Mouse (Mus musculus): Measurements from ENCODE around the gene Dnmbp.
A peak's percentile ranks its signal among the peaks of the same experiment; 100 is the strongest.
"Not testable (repeated sequence)": the region's sequence is repeated elsewhere in the genome, so short reads cannot be mapped to it uniquely, and the experiment has no call there.

The Dnmbp gene

DNA sequence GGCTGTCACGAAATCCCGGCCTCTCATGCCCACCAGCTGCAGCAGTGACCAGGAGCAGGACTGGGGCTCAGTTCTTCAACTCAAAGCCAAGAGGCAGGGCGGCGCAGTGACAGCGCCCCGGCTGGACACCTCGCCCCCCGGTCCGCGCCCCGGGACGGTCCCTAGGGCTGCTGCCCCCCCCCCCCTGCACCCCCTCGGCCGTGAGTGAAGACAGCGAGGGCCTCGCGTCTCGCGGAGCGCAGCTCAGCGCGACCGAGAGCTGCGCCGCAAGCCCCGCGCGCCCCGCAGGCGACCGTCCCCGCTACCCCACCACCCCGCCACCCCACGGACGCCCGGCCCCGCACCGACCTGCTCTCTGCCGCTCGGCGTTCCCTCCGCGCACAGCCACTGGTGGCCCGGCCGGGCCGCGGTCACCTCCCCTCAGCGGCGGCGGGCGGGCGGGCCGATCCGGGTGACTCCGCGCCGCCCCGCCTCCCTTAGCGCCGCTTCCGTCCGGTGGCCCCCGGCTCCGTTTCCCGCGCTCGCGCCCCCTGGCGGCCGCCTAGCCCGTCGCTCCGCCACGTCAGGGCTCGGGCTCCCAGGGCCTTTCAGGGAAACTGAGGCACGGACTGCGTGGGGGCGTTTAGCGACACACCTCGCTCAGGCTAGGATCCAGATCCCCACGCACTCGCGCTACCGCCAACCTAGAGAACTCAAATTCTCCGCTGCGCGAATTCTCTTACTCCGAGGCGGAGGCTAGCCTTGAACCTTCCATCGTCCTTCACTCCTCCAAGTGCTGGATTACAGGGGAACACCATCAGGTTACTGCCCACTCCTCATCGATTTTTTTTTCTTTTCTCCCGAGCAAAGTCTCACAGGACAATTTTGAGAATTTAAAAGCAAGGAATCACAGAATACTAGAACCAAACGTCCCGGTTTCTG lies at the start of gene Dnmbp:
Gene Dnmbp (minus strand): TSS at position 423 of the 921 bp plus-strand sequence.
- DNase-seq (ENCODE audit: low spot score in 2 of 2): peak; percentile 64 to 91

GRCm38 (mm10) chr19:43986069-43986794 lies 46.2 kb upstream of the Dnmbp start, which contains the start of gene Cpn1:
Cpn1 (minus strand) TSS chr19:43986556.
- DNase-seq (ENCODE audit: low spot score in 2 of 2): no peak

DNA sequence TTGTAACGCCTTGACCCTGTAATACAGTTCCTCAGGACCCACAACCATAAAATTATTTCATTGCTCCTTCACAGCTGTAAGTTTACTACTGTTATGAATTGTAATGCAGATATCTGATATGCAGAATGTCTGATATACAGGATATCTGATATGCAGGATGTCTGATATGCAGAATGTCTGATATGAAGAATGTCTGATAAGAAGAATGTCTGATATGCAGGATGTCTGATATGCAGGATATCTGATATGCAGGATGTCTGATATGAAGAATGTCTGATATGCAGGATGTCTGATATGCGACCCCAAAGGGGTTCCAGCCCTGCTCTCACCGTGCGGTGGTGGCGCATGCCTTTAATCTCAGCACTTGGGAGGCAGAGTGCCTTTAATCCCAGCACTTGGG lies 42.0 kb upstream of the Dnmbp start:
- no peak for DNase-seq (ENCODE audit: low spot score in 2 of 2)

DNA sequence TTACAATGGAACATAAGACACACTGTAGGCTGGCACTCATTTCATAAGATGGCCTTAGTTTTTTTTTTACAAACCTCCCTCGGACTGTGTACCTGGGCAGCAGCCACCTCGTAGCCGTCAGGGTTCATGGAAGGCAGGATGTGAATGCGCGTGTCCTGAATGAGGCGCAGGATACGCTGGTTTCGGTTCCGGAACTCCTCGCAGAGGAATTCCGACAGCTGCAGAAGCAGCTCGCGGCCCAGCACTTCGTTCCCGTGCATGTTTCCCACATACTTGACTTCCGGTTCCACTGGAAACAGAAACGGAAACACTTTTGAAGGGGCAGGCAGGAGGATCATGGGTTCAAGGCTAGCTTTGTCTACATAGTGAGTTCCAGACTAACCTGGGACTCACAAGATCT lies 40.7 kb upstream of the Dnmbp start:
- DNase-seq (ENCODE audit: low spot score in 2 of 2): no peak

GRCm38 (mm10) chr19:43977799-43978198 lies 37.8 kb upstream of the Dnmbp start:
- DNase-seq (ENCODE audit: low spot score in 2 of 2): no peak

DNA sequence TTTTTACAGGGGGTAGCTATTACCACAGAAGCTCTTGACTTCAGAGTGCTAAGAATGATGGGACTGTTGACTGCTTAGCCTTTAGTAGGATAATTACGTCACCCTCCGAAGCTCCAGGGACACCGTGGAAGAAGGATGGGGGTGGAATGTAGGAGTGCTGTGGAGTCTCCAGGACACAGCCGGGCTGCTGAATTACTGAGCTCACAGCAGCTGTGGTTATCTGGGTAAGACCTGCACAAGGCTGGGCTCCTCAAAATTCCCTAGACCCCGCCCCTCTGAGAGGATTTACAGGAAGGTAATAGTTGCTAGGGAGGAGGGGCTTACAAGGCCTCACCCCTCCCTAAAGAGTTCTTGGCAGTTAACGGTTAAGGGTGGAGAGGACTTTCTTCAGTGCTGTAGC lies 36.7 kb upstream of the Dnmbp start:
- no peak for DNase-seq (ENCODE audit: low spot score in 2 of 2)

- no peak for DNase-seq (ENCODE audit: low spot score in 2 of 2)
These were observed 34.2 kb upstream of the Dnmbp start for GRCm38 (mm10) chr19:43974221-43974620.

DNA sequence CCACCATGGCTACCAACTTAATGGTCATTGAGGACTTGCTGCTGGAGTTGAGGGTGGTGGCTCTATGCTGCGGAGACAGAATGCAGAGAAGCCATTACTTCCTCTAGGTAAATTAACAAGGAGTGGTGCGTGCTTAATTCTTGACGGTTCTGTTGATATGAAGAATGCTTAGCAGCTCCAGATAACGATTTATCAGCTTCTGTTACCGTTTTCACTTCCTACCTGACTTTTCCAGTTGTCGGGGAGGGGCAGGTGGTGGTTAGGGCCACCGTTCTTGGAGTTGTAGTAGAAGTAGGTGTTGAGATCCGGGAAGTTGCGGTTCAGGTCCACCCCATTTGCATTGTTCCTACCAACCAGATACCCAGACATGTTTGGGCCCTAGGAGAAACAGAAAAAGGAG lies 33.7 kb upstream of the Dnmbp start:
- DNase-seq (ENCODE audit: low spot score in 2 of 2): no peak

DNA sequence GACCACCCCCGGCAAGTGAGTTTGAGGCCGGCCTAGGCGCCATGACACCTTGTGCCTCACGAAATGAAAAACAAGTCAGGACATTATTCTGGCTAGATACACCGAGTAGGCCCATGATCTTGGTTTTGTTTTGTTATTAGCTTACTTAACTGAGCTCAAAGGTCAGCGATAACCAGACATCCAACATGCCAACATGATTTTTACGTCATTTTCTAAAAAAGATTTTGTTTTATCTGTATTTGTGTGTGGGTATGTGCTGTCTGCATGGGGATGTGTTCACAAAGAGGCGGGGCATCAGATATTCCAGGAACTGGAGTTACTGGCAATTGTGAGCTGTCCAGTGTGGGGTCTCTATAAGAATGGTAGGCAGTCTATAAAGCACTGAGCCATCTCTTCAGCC lies 32.1 kb upstream of the Dnmbp start:
- DNase-seq (ENCODE audit: low spot score in 2 of 2): no peak

DNA sequence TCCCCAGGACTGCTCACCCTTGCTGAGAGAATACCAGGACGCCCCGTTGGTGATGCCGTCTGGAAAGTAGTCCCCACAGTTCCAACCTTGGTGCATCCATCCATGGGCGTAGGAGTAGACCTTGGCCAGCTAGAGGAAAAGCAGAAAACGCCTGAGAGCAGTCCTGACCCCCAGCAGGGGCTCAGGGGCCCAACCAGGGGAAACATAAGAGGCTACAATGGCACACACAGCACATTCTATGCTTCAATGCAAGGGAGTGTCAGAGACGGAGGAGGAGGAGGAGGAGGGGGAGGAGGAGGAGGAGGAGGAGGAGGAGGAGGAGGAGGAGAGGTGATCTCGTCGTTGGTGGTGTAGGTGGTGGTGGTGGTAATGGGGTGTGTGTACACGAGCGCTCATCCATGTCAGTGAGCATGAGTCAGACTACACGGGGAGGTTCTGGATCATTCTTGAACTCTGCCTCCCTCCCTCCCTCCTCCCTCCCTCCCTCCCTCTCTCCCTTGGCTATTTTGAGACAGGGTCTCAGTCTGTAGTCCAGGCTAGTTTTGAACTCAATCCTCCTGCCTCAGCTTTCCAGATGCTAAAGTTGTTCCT lies 28.5 kb upstream of the Dnmbp start:
- no peak for DNase-seq (ENCODE audit: low spot score in 2 of 2)

GRCm38 (mm10) chr19:43966481-43966880 lies 26.5 kb upstream of the Dnmbp start:
- no peak for DNase-seq (ENCODE audit: low spot score in 2 of 2)

GRCm38 (mm10) chr19:43965496-43966085 lies 25.6 kb upstream of the Dnmbp start:
- peak in 1 of 2 experiments; percentile 13 for DNase-seq (ENCODE audit: low spot score in 2 of 2)

DNA sequence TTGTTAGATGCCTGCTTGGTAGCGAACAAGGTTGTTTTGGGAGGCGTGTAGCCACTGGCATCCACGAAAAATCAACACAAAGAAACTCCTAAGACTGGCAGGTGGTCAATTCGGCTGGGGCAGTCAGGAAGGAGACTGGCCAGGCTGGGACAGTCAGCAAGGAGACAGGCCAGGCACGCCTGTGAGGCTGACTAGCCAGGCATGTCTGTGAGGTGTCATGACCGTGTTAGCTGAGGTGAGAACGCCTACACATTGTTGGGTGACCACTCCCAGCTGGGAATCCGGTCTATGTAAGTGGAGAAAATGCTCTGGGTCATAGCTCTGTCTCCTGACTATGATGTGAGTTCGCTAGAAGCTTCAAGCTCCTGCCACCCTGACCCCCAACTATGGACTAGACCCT lies 22.8 kb upstream of the Dnmbp start:
- no peak for DNase-seq (ENCODE audit: low spot score in 2 of 2)

DNA sequence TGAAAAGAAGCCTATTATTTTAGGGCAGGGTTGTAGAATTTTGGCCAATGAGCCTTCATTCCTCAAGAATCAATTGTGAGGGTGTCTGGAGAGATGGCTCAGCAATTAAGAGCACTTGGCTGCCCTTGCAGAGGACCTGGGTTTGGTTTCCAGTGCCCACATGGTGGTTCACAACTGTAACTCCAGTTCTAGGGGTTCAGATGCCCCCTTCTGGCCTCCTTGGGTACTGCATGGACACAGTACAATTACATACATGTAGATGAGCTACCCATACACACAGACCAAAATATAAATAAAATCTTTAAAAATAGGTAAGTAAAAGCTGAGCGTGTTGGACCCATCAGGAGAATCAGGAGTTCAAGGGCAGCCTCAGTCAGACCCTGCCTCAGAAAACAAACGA lies 21.2 kb upstream of the Dnmbp start:
- DNase-seq (ENCODE audit: low spot score in 2 of 2): peak in 1 of 2 experiments; percentile 26

GRCm38 (mm10) chr19:43960014-43960413 lies 20.0 kb upstream of the Dnmbp start:
- no peak for DNase-seq (ENCODE audit: low spot score in 2 of 2)

- DNase-seq (ENCODE audit: low spot score in 2 of 2): peak; percentile 15 to 70
These were observed 19.2 kb upstream of the Dnmbp start for GRCm38 (mm10) chr19:43959162-43959561.

DNA sequence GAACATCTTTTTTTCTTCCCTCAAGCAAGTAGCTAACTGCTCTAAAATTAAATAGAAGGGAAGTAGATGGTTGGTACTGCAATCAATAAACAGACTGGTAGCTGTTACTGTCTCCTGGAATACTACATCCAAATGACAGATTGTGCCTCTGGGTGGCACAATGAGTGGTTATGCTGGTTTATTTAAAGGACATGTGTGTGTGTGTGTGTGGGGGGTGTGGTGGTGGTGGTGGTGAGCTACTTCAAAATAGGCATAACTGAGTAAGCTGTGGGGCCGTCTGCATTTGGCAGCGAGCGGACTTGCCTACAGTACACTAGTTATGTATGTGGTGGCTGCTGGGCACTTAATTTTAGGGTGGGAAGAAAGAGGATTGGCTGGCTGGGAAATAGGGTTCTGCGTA lies 17.9 kb upstream of the Dnmbp start:
- no peak for DNase-seq (ENCODE audit: low spot score in 2 of 2)

GRCm38 (mm10) chr19:43957402-43957801 lies 17.4 kb upstream of the Dnmbp start:
- DNase-seq (ENCODE audit: low spot score in 2 of 2): no peak

GRCm38 (mm10) chr19:43955266-43955665 lies 15.3 kb upstream of the Dnmbp start:
- DNase-seq (ENCODE audit: low spot score in 2 of 2): no peak

GRCm38 (mm10) chr19:43954864-43955263 lies 14.9 kb upstream of the Dnmbp start:
- DNase-seq (ENCODE audit: low spot score in 2 of 2): no peak

DNA sequence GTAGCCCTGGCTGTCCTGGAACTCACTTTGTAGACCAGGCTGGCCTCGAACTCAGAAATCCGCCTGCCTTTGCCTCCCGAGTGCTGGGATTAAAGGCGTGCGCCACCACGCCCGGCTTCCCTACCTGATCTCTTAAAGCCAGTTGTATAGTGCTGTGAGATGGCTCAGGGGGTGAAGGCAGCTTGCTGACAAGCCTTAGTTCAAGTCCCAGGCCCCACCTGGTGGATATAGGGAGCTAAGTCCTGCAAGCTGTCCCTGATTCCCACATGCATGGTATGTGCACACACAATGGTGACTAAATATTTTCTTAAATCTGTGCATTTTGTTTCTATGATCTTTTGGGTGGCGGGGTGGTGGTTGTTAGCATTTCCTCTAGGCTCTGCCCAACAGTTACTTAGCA lies 12.9 kb upstream of the Dnmbp start:
- not testable (repeated sequence) for DNase-seq (ENCODE audit: low spot score in 2 of 2)
